Mouse (Mus musculus) midbrain, embryonic 14.5 days (tissue): Measurements from ENCODE around the gene Agmat. TPM values are rescaled to one million over a fixed set of nuclear protein-coding genes. Genes with fewer than 3 reads are reported as not detected.

ENCODE experiments used
- ATAC-seq: fragments of 200-750 bp; cut with Nextera tagmentation; 2 replicates; pipeline ENCODE4 v1.8.0; 2017; ENCODE audit warnings: moderate number of reproducible peaks, moderate library complexity; ENCODE audit not compliant: low FRiP score, low TSS enrichment
- DNase-seq: peaks from one replicate; pipeline ENCODE4 v3.0.0-alpha.2; 2015
- H3K27ac ChIP-seq: fragments of 300-500 bp; sonication (generic); replicated peaks from 2 replicates; pipeline ENCODE4 v1.5.1; 2014; ENCODE audit warnings: mild to moderate bottlenecking, low read depth, low read length, moderate library complexity
- H3K27me3 ChIP-seq: fragments of 300-500 bp; sonication (generic); 2 replicates; pipeline ENCODE4 v1.6.1; 2014; ENCODE audit warnings: low read length, control low read depth, mixed read lengths; ENCODE audit not compliant: control insufficient read depth, insufficient read depth
- H3K36me3 ChIP-seq: fragments of 300-500 bp; sonication (generic); 2 replicates; pipeline ENCODE4 v1.6.1; 2014; ENCODE audit warnings: low read length, control low read depth; ENCODE audit not compliant: control insufficient read depth, insufficient read depth
- H3K4me1 ChIP-seq: fragments of 300-500 bp; sonication (generic); 2 replicates; pipeline ENCODE4 v1.6.1; 2014; ENCODE audit warnings: mild to moderate bottlenecking, antibody characterized with exemption, low read length, control low read depth; ENCODE audit not compliant: control insufficient read depth, insufficient read depth
- H3K4me2 ChIP-seq: fragments of 300-500 bp; sonication (generic); 2 replicates; pipeline ENCODE4 v1.6.1; 2014; ENCODE audit warnings: mild to moderate bottlenecking, low read length, moderate library complexity
- H3K4me3 ChIP-seq: fragments of 300-500 bp; sonication (generic); replicated peaks from 2 replicates; pipeline ENCODE4 v1.5.1; 2014; ENCODE audit warnings: low read depth, low read length
- H3K9ac ChIP-seq: fragments of 300-500 bp; sonication (generic); replicated peaks from 2 replicates; pipeline ENCODE4 v1.6.1; 2014; ENCODE audit warnings: mild to moderate bottlenecking, low read length, moderate library complexity
- H3K9me3 ChIP-seq: fragments of 300-500 bp; sonication (generic); 2 replicates; pipeline ENCODE4 v1.6.1; 2016; ENCODE audit warnings: low read length, control low read depth, mixed read lengths; ENCODE audit not compliant: control insufficient read depth
- whole genome bisulfite sequencing: fragments of 180-500 bp; shearing (Covaris S2); extraction: QIAGEN DNeasy Blood & Tissue Kit; methylation state at CpG from one replicate; pipeline ENCODE4 v1.1.7; 2014; 5-methylcytosine and 5-hydroxymethylcytosine counted together
- polyA plus RNA-seq: library from polyadenylated mRNA; unstranded; fragments of >200 nt; fragmentation: Nextera tagmentation; extraction: Ambion mirVana; gene quantifications from 2 replicates; pipeline ENCODE4 v1.2.1, GENCODE M21; 2014

The Agmat gene
- polyA plus RNA-seq, 1 experiment from 2014 or later = not detected

- no peaks in the 10 kb centered on the region for H3K27me3 ChIP-seq
- DNase-seq (no peak), ATAC-seq (no peak)
- no peak overlapping the region for H3K27ac ChIP-seq
- 89% methylated on average over 4 of the region's 4 CpGs for WGBS
- H3K4me2 ChIP-seq = no peak overlapping the region
- H3K36me3 ChIP-seq = peaks cover 62% of the 10 kb centered on the region
- H3K9ac ChIP-seq = no peak overlapping the region
- no peak overlapping the region for H3K4me3 ChIP-seq
- no peaks in the 10 kb centered on the region for H3K9me3 ChIP-seq
- no peaks in the 10 kb centered on the region for H3K4me1 ChIP-seq
These were observed 57.6 kb downstream of the Agmat start for GRCm38 (mm10) chr4:141804105-141804504.

GRCm38 (mm10) chr4:141805886-141806285 is 59.4 kb downstream of the Agmat start:
- no peak for DNase-seq
- ATAC-seq = no peak
- 97% methylated on average over 8 of the region's 8 CpGs for WGBS
- Histone ChIP-seq H3K4me1 (no peaks in the 10 kb centered on the region), H3K4me2 (no peak overlapping the region), H3K27ac (no peak overlapping the region), H3K4me3 (no peak overlapping the region), H3K27me3 (no peaks in the 10 kb centered on the region), H3K36me3 (peaks cover 77% of the 10 kb centered on the region), H3K9me3 (no peaks in the 10 kb centered on the region), H3K9ac (no peak overlapping the region)

Other genes starting within 250 kb of the Agmat start
- gene Spen, start 208.1 kb upstream of the Agmat start, polyA plus RNA-seq = 17.3 and 23.9 TPM in 2 replicates
- 32.6 and 34.2 TPM in 2 replicates for gene Fblim1, start 140.6 kb upstream of the Agmat start, polyA plus RNA-seq
- gene Tmem82, start 128.0 kb upstream of the Agmat start, polyA plus RNA-seq = 0.08 and 0.16 TPM in 2 replicates
- 0.11 TPM in 1 of 2 replicates, not detected in the other for gene Slc25a34, start 122.9 kb upstream of the Agmat start, polyA plus RNA-seq
- gene Plekhm2, start 81.8 kb upstream of the Agmat start, polyA plus RNA-seq = 5.1 and 8.4 TPM in 2 replicates
- not detected in 2 replicates for gene Rsc1a1, start 61.1 kb upstream of the Agmat start, polyA plus RNA-seq
- 9.6 and 12.9 TPM in 2 replicates for gene Ddi2, start 23.3 kb upstream of the Agmat start, polyA plus RNA-seq
- gene Dnajc16, start 44.3 kb downstream of the Agmat start, polyA plus RNA-seq = 6.0 and 6.7 TPM in 2 replicates
- 18.4 and 18.5 TPM in 2 replicates for gene Casp9, start 46.9 kb downstream of the Agmat start, polyA plus RNA-seq
- not detected in 2 replicates for gene Cela2a, start 79.5 kb downstream of the Agmat start, polyA plus RNA-seq
- gene Ctrc, start 99.7 kb downstream of the Agmat start, polyA plus RNA-seq = not detected in 2 replicates
- 53.8 and 54.0 TPM in 2 replicates for gene Efhd2, start 128.2 kb downstream of the Agmat start, polyA plus RNA-seq